Mouse (Mus musculus): ENCODE measurements at regions not wholly inside any gene's neighbourhood (a gene's known extent, or its start where the extent isn't known, plus 50 kb on each side); places are given as distances from the start of the nearest gene placed in this dataset.

DNA sequence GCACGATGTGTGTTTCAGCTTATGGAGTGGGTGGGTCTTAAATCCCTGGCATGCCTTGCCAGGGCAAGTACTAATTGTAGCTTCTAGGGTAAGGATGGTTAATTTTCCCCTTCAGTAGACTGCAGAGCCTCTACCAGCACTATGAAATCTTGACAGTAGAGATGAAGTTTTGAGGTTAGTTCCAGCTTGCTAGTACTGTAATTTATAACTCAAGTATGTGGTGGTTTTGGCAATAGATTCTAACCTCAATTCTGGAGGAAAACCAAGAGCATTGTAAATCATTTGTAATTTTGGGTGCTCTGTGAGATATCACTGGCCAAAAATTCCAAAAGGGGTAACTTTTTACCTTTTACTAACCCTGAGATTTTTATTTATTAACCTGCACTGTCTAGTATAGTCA is 164.3 kb upstream of the Ednrb start:
- DNase-seq (ENCODE audit: inconsistent ontology term): peak; percentile 60

DNA sequence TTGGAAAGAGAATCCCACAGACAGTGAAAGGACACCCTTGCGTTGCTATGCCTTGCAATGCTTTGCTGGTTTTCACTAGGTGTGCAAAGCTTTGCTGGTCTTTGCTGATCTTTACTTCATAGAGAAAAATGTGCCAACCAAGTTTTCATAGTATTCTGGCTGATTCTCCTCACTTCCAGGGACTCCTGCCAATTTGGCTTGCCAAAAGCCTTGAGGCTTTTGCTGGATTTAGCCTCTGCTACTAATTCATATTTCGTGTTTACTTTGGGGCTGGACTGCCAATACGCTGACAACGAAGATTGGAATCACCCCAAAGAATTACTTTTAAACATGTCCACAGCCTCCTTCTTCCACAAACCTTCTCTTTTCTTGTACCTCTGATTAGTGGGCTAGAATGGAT is 162.2 kb upstream of the Ednrb start:
- DNase-seq (ENCODE audit: inconsistent ontology term): peak; percentile 69

DNA sequence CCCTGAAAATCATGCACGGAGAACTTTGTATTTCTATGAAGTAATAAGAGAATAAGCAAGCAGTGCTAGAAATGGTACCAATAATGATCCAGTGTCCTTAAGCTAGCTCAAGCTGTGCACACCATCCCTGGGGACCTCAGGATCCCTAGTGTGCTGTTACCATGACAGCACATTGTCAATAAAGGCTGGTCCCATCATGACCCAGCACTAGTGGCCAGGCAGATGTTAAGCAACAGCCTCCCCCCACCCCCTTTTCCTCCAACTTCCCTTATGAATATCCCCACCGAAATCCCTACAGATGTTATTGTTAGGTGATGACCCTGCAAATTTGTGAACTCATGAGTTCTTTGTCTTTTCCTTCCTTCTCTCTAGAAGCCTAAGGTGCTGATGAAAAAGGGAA is 160.9 kb upstream of the Ednrb start:
- no peak for DNase-seq (ENCODE audit: inconsistent ontology term)

DNA sequence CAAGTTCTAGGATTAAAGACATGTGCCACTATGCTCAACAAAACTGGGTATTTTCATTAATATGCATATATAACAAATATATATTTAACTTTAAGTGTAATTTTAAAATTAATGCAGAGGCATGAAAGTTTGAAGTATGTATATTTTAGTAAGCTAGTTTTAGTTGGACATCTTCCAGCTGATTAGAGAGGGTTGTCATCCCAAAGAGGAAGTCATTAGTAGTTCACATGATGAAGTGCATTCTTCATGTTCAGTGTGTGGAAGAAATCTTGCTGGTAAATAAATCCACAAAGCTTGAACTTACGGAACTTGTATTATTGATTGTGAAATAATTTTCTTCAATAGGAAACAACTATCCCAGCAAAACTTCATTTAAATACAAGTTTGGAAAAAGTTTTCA is 158.2 kb upstream of the Ednrb start:
- peak; percentile 70 for DNase-seq (ENCODE audit: inconsistent ontology term)

DNA sequence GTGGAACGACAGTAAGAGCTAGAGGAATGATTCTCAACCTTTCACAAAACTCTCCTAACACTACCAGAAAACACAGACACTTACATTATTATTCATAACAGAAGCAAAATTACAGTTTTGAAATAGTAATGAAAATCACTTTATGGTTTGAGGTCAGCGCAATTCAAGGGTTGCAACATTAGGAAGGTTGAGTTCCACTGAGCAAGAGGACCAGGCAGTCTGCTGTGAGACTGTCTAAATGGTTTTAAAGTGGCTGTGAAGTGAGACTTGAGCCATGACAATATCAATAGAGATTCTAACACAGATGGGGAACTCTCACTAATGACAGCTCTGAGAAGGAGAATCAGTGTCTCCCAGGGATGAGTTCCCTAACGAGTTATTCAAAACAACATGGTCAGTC is 146.2 kb upstream of the Ednrb start:
- no peak for DNase-seq (ENCODE audit: inconsistent ontology term)

DNA sequence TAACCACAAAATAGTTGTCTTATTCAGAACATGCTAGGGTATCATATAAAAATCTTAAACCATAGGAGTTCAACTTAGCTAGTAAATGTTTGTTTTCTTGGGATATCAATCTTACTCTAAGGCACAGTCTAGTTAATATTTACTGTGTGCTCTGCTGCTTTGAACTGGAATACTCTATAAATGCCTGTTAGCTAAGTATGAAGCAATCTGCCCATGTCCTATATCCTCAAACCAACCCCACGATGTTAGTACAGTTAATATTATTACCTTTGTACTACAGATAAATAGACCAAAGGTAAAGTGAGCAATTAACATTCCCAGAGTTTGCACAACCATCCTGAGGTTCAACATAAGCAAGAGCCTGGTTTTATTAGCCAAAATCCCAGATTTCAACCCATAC is 145.7 kb upstream of the Ednrb start:
- no peak for DNase-seq (ENCODE audit: inconsistent ontology term)

DNA sequence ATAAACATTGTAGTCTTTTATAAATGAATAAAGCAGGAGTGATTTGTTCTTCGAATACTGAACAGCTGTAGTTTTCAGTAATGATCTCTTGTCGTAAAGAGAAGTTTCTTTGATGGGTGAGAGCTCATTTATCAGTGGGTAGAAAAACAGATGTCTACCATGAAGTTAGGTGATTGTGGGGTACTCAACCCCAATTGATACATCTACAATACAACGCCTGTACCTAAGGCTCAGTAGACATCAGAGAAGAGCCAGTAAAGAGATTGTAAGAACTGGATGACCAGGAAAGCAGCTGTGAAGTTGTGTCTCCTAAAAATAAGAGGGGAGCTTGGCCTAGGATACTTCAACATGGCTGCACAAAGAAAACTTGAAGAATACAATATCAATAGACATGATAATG is 143.1 kb upstream of the Ednrb start:
- no peak for DNase-seq (ENCODE audit: inconsistent ontology term)

DNA sequence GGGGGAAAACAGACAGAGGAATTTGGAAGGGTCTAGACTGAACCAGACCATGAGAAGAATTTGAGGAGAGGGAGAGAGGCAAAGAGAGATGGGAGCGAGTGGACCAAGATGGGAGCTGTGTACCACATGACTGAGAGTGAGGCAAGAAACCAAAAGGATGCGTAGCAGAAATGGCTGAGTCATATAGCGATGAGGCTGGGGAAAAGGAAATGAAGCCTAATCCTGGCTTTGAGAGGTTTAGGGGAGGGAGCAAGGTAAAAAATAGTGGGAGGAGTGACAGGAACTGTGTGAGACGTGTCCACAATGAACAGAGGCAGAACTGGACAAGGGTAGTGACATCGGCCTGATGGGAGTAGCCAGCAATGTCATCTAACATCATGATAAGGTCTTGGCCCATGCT is 140.1 kb upstream of the Ednrb start:
- no peak for DNase-seq (ENCODE audit: inconsistent ontology term)

DNA sequence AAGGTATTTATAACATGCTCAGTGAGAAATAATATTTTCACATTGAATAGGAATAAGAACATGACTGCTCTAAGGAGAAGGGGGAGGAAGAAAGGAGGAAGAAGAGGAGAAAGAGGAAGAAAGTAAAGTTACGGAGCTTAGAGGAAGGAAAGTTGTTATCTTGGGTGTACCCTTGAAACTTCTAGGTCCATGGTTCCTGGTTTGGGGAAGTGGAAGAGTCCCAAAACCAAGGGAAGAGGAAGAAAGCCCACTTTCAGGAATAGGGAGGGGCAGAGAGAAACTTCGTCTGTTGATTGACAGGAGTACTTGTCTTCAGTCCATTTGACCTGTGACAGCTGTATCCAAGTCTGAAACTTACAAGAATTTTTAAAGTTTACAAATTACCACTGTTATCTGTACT is 134.6 kb upstream of the Ednrb start:
- no peak for DNase-seq (ENCODE audit: inconsistent ontology term)

DNA sequence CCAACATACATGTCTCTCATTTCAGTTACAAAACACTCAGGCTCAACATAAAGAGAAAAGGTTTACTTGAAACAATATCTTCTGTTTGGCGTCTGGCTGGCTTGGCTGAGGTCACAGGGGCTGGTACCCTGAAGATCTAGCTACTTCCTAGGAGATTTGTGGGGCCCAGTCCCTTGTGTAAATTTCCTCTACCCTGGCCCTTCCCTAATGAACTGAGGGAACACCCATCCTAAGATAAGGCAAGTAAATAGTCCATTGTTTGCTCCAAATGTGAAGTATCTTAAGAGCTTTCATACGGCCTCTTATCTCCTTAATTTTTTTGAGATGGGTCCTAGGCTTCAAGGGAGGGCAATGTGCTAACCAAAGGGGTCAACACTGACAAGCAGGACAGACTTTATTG is 133.6 kb upstream of the Ednrb start:
- DNase-seq (ENCODE audit: inconsistent ontology term): no peak

DNA sequence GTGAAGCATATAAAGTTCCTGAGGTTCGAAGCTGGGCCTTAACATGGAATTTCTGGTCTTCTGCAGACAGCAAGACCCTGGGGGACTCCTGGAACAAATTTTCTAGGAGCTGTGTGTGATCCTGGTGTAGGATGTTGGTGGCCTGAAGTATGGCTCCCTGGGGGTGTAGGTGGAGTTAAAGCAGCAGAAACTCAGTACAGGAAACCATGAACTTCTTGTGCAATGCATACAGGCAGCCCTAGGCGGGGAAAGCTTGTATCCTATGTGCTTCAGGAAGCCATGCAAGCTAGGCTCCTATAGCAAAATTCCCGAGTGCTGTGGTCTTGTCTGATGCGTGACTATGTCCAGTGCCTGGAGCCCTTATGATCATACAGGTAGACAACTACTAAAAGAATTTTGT is 129.8 kb upstream of the Ednrb start:
- no peak for DNase-seq (ENCODE audit: inconsistent ontology term)

DNA sequence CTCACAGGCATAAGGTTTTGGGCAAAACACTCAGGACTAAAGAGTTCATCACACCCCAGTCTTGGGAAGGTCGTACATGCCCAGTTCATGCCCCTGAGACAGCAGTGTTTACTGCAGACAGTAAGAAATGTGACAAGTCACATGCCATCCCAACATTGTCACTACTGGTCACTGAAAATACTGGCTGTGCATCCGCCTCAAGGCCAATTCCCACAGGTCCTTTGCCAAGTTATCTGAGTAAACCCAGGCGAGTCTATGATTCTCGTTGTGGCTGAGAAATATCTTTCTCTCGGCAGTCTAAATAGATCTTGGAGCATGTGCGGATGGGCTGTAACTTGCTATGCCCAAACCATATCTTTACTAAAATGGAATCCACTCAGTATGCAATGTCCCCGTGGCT is 128.9 kb upstream of the Ednrb start:
- DNase-seq (ENCODE audit: inconsistent ontology term): peak; percentile 48

DNA sequence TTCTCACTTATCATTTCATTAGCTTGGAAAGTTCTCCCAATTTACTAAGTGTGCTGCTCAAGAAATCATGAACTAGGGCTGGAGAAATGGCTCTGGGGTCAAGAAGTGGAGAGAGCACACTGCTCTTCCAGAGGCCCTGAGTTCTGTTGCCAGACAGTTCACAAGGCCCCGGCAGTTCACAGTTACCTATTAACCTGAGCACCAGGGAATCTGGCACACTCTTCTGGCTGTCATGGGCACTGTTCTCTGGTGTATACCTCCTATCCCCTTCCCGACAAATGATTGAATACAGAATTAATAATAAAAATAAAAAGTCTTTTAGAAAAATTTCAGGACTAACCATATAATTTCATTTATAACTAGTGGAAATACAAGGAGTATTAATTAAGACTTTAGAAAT is 125.1 kb upstream of the Ednrb start:
- DNase-seq (ENCODE audit: inconsistent ontology term): no peak

DNA sequence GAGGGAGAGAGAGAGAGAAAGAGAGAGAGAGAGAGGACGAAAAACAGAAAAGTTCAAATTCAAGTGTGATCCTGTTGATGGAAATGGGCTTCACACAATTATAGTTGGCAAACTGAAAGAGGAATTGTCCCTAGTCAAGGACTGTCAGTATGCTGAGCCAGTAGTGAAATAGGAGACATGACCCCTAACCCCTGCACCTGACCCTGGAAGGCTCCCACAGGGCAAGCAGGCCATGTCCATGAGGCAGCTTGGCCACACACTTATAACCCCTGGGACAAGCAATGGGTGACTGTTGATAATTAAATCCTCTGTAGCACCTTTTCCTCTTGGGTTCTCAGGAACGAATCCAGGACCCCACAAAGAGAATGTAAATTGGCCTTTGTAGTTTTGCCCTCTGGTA is 122.1 kb upstream of the Ednrb start:
- no peak for DNase-seq (ENCODE audit: inconsistent ontology term)

DNA sequence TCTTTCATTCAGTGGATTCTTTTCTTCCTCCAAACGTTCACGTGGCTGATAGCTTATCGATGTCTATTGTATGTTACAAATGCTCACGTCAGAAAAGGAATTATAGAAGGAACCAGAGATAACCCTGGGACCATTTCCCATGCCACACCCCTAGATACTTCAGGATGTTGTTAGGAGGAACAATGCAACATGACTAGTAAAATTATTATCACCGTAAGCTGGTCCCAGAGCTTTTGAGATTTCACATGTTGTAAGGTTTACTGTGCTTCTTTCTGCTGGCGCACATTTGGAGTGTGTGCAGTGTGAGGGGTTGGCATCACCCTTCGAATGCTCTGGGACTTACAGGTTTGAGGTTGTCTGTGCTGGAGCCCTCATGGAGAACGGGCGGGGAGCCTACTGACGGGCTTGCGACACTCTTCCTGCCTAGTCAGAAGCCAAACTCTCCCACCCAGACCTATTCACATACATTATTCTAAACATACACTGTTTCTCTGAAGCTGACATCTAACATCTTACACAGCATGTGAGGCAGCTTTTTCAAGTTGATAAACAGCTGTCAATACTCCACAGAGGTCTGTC is 118.2 kb upstream of the Ednrb start:
- no peak for DNase-seq (ENCODE audit: inconsistent ontology term)

DNA sequence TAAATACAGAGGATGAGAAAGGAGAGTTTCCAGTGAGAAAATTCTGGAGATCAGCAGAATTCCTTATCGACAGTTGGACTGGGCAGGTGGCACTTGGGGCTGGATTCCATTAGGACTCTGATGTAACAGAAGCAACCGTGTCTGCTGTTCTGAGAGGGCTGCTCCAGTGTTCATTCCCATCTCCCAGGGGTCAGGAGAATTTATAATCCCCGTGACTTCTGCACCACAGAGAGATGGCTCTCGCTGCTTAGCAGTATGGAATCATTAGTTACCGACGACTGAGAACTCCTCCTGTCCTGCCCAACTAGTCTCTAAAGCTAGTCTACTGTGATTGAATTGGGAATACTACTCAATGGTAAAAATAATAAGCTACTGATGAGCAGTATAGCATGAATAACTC is 107.7 kb upstream of the Ednrb start:
- DNase-seq (ENCODE audit: inconsistent ontology term): no peak

DNA sequence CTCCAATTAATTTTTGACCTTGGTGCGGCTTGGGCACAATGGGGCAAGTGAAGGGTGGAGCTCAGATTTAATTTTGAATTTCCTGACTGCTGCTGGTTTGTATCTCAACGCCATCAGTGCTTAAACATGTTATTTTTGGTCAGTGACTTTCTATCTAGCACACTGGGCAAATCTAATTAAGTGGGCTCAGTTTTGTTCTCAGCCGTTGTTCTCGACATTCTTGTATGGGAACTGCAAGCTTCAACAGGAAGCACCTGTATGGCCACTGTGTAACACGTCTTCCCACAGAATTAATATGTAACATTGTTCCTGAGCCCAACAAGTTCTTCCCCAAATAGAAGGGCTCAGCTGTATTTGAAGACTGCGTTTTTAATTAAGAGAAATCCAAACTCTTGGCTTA is 105.7 kb upstream of the Ednrb start:
- DNase-seq (ENCODE audit: inconsistent ontology term): no peak

DNA sequence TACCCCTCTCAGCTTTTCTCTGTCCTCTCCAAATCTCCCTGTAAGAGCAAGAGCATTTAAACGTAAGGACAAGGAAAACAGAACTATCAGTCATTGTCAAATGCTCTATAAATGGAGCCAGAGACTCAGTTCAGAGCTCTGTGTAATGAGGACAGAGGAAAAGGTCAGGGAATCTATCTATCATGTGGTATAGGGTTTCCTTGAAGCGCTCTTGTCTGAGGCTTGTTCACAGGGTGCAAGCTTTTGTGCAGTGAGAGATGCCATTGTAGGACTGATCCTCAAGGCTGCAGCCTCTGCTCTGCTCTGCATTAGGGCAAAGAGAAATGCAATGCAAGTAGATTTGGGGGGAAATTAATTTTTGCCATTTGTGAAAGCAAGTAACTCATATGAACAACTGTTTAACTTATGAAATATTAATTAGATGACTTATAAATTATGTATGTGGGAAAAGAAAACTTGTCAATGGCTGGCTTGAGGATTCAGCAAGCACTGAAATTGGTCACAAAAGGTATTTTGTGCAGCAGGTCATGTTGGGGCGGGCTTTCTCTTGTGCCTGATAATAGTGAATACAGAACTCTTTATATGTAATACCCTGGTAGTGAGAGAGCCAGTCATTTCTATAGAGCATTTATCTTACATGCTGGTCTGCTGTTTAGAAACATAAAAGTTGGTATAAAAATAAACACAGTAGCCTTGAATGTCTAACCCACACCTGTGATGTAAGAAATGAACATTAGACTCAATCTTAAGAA is 104.0 kb upstream of the Ednrb start:
- DNase-seq (ENCODE audit: inconsistent ontology term): no peak

DNA sequence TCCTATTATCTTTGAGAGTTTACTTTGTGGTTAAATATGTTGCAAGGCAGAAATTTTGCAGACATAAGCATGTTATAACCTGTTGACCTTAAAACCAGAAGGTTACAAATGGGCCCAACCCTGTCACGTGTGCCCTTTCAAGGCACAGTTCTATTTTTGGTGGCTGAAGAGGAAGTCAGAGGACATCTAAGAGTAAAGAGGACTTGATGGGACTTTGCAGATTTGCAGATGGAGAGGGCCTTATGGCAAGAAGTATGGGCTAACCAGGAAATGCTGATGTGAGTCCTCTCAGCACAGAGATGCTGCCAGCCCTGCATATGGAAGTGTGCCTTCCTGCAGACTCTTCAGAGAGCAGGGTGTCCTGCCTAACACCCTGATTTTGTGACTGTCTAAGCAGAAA is 101.6 kb upstream of the Ednrb start:
- no peak for DNase-seq (ENCODE audit: inconsistent ontology term)

DNA sequence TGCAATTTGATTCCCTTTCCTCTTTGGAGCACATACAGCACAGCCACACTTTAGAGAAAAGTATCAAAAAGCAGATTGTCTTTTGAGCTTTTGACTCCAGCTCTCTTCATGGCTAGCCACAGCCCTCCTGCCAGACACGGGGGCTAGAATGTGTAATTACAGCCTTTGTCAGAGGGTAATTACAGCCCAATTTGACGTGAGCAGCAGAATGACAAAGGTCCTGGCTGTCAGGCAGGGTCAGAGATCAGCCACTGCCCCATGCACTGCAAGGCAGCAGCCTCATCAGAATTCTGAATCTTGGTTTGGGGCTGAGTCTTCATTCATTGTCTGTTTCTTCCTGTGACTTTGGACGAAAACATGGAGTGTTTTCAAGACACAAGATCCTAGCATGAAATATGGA is 95.7 kb upstream of the Ednrb start:
- no peak for DNase-seq (ENCODE audit: inconsistent ontology term)

DNA sequence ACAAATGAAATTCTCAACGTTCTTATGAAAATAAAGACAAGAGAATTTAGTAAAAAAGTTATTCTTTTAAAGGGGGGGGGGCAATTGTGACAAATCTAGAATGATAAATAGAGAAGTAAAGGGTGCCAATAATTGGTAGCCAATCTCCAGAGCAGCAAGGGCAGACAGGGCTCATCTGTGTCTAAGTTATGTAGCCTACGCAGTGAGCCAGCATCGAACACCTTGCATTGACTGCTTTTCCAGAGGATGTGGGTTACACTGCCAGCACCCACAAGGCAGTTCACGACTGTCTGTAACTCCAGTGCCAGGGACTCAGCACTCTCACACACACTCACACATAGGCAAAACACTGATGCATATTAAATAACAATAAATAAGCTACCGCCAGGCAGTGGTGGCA is 94.7 kb upstream of the Ednrb start:
- no peak for DNase-seq (ENCODE audit: inconsistent ontology term)

DNA sequence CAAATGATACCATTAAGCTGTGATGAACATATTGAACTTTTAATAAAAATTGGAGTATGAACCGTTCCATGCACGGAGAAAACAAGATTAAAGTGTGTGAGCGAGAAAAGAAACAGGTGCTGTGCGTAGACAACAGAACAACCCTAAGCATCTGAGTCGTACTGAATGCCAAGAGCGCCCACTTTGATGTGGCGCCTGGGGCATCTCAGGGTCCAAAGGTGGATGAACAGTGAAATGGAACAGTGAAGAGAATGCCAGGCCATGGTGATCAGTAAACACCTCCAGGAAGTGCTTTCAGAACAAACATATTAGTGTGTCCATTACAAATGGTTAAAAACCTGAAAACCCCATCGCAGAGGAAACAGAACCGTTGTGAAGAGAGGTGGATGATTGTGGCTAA is 94.0 kb upstream of the Ednrb start:
- DNase-seq (ENCODE audit: inconsistent ontology term): no peak

DNA sequence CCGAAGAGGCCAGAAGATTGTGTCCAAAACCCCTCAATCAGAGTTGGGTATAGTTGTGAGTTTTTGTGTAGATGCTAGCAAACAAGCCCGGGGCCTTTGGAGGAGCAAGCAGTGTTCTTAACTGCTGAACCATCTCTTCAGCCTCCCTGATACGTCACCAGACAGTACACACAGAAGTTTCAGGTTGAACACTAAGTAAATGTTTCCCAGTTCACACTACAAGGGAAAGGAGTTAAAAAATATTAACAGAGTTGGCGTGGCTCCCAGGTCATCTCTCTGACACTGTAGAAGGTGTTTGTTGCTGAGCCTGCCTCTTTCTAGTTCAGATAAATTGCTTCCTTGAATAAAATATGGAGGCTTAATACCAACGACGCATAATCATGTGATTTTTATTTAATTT is 93.5 kb upstream of the Ednrb start:
- no peak for DNase-seq (ENCODE audit: inconsistent ontology term)

DNA sequence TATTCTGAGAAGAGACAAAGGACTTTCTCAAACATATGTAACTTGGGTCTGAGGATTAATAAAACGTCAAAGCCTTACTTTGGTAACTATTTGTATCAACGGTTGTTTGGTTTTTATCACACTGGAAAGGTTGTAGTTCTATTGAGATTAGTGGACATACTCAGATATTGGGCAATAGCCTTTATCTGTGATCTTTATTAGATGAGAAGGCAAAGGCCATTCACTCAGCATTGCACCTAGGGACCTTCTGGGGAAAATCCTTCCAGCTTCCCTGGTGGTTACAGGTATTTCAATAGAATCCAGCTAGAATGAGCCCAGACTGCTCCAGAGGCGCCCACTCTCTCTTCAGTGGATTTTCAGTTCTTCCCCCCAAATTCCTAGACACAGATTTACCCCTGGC is 89.6 kb upstream of the Ednrb start:
- no peak for DNase-seq (ENCODE audit: inconsistent ontology term)
